Mouse (Mus musculus) bone marrow macrophage, adult 2 months (primary cell): Measurements from ENCODE around the gene Tspan1.

Source experiments
- CTCF ChIP-seq: IDR thresholded peaks from 2 replicates; pipeline ENCODE4 v1.5.1; 2012; ENCODE audit warnings: low read depth, mild to moderate bottlenecking, low read length, moderate library complexity
- POLR2A ChIP-seq: IDR thresholded peaks from 2 replicates; pipeline ENCODE4 v1.6.1; 2012; ENCODE audit warnings: mild to moderate bottlenecking, low read depth, low read length, borderline replicate concordance

DNA sequence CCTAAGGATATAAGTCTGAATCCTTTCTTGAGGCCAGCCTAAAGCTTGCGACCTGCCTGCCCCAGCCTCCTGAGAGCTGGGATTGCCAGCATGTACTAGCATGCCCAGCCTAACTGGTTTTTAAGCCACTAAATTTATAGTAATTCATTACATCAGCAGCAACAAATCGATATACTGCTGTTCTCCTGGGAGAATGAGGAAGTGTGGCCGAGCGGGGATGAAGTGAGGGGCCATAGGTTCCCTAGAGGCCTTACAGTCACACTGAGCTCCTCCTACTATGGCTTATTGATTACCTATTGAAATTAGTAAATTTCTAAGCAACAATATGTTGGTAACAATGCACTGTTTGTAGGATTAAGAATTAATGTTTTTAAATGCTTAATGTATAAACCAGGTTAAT lies 34.3 kb downstream of the Tspan1 start:
- TF ChIP-seq CTCF (no peak), POLR2A (no peak)
